Mouse (Mus musculus): ENCODE results near the gene Acot7.
"Not testable (repeated sequence)": the region's sequence is repeated elsewhere in the genome, so short reads cannot be mapped to it uniquely, and the experiment has no call there.

Gene Acot7

GRCm38 (mm10) chr4:152212531-152212930, 34.6 kb downstream of the Acot7 start:
- peak; percentile 74 for DNase-seq

DNA sequence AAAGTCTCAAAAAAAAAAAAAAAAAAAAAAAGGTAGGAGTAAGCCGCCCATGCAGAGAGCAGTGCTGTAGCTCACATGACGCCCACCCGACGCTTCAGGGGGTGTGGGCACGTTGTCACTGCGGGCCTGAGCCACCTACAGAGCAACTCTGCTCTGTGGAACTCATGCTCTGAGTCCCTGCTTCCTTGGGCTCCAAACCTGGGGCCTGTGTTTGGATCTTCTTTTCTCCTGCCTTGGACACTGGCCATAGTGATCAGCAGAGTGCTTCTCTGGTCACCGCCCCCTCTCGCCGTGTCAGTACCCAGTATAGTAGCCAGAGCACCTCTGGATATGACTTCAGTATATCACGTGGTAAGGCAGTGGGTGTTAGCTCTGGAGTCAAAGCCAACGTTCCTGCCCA, 35.0 kb downstream of the Acot7 start:
- DNase-seq: no peak

GRCm38 (mm10) chr4:152213760-152214480, 36.0 kb downstream of the Acot7 start:
- peak; percentile 86 for DNase-seq

GRCm38 (mm10) chr4:152214871-152215415, 37.0 kb downstream of the Acot7 start:
- DNase-seq: no peak

- no peak for DNase-seq
Measured at GRCm38 (mm10) chr4:152219591-152219990, 41.7 kb downstream of the Acot7 start.

GRCm38 (mm10) chr4:152220771-152221410, 43.0 kb downstream of the Acot7 start:
- DNase-seq: no peak

DNA sequence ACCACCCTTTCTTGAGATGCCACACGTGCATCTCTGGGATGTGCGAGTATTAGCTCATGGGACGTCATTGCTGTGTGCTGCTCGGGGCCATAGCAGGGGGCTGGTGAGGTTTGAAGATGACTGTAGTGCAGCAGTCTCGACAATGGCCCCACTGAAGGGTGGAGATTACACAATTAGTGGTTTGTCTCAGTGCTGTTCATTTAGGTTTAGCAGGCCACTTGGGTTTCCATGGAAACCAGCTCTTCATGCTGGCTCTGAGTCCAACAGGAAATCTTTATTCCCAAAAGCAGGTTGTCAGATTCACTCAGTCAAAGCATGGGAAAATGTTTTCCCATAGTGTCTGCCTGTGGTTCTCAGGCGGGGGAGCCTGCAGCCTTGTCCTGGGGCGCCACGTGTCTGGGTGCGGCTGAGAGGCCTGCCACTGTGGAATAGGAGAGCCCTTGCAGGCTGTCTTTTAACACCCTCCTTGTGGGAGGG, 43.5 kb downstream of the Acot7 start:
- DNase-seq: no peak

DNA sequence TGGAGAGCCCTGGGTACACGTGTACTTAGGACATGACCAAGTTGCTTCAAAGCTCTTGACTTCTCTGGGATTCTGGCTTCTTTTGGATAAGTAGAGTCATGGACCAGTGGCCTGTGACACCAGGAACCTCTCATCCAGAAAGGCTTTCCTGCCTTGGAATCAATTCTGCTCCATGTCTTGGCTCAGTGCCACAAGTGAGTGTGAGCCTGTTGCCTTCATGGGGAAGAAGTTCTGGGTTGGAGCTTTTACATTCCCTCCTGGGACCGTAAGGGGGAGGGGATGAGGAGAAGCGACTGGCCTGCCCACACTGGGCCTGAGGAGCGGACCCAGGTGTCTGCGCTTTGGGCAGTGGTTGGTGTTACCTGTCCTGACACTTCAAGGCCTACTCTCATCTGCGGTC, 44.2 kb downstream of the Acot7 start:
- no peak for DNase-seq

GRCm38 (mm10) chr4:152222513-152222912, 44.6 kb downstream of the Acot7 start:
- DNase-seq: no peak

DNA sequence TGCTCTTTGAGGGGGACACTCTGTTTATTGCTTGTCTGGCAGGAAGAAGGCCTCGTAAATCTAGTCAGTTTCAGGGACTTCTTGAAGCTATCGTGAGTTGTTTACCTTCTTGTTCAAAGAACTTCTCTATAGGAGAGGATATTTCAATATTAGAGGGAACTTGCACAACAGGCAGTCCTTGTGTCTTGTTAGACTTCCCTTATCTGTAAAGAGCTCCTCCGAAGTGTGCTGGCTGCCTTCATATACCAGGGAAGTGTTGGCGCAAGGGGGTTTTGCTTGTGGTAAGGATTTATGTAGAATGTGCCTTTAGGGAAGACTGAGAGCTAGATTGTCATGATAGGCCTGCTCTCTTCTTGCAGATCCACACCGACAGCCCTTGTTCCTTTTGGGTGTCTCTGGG, 46.2 kb downstream of the Acot7 start:
- DNase-seq: no peak

DNA sequence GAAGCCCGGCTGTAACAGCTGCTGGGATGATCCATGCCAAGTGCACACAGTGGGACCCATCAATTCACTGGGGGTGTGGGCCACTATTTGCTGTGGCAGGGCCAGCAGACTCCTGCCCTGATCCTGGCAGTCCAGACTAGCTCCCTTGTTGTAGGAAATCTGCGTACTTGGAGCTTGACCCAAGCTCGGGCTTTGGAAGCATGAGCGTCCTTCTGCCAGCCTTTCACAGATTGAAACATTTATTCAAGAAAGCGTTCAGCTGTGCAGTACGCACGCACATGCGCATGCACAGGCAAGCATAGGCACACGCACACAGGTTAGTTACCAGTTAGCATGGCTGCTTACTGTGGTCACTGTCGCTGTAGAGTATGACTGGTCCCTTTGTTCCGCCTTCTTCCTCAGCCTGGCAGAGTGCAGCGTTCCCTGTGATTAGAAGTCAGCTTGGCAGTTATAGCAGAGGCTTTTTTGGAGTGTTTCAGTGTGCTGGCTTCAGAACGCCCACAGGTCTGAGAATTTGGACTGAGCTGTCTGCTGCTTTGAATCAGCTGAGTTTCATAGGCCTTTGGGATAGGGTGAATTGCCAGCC, 49.1 kb downstream of the Acot7 start:
- no peak for DNase-seq

- no peak for DNase-seq
Measured at GRCm38 (mm10) chr4:152227749-152228527, 50.0 kb downstream of the Acot7 start.

DNA sequence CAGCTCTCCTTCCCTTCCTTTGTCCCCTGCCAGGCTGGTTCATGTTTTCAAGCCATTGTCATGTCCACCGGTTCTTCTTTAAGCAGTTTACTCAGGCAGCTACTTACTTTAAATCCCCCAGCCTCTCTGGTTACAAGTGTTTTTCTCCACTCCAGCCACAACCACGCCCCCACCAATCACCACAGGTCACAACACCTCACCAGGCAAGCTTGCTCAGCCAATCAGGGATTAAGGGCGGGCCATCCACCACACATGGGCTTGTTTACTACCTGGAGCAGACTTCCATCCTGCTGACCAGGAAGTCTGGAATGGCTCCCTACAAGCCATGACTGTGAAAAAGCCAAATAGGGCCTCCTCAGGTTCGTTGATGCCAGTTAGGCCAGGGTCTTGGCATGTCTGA, 52.4 kb downstream of the Acot7 start:
- DNase-seq: not testable (repeated sequence)

DNA sequence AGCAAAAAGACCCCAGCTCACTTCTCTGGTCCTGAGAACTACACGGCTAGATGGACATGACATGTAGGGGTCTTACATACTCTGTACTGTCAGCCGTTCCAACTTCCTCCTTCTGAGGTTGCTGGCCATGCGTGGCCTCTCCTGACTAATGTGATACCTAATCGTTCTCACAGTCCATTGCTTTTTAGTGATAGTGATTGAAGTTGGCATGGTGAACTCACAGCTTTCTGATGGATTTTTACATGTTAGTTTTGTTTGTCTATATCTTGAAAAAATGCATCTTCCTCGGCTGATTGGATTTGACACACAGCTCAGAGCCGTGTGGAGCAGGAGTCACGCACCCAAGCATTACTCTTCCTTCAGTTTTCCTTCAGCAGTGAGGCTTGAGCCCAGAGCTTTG, 53.4 kb downstream of the Acot7 start:
- DNase-seq: no peak

- no peak for DNase-seq
Measured at GRCm38 (mm10) chr4:152232411-152232903, 54.5 kb downstream of the Acot7 start.

DNA sequence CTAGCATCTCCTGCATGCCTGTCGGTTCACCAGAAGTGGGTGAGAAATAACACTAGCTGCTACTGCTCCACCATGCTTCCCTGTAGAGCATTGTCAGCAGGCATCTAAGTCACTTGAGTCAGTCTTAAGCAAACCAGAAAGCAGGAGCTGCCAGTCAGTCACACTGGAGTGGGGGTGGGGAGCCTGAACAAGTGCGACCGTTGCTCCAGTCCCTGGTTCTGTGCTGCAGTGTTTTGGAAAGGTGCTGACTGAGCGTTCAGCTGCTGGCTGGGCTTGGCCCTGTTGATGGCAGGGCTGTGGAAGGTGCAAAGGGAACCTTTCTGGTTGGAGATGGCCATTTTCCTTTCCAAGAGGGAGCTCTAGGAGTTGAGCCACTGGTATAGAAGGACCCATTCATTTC, 62.0 kb downstream of the Acot7 start:
- no peak for DNase-seq

DNA sequence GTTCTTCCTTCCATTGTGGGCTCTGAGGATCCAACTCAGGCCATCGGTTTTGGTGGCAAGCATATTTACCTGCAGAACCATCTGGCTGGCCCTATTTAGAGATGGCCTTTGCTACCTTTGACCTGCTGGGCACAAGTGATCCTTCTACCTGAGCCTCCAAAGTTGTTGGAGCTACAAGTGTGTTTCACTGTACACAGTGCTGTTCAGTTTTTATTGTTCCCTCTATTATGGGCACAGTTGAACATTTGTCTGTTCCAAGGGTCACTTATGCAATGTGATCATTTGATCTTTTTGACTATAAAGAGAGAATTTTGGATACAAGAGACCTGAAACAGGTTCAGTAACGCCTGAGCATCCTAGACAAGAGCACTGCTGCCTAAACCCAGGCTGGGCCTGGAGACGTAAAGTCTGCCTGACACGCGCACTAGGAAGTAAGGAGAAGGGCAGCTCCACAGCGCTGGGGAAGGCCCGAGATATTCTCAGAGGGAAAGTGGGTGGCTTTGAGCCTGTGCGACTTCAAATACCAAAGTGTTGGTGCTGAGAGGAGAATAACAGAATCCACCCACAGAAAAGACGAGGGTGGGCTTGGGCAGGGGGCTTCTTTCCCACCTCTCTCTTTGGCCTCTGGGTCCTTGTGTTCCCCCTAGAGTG, 65.4 kb downstream of the Acot7 start:
- DNase-seq: no peak

DNA sequence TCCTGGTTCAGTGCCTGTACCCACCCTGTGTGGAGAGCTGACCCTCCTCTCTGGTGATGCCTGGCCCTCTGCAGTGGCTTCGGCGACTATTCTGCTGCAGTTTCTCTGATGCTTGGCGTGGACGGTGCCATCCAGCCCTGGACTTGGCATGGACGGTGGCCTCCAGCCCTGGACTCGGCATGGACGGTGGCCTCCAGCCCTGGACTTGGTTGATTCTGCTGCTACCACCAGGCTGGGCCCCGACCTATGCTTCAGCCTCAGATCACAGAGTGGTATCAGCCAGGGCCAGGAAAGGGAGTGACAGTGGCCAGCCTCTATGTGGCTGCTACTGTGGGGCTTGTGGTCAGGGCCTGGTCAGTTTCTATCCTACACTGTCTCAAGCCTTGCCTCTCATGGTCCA, 66.0 kb downstream of the Acot7 start:
- no peak for DNase-seq

GRCm38 (mm10) chr4:152244545-152245522, 66.9 kb downstream of the Acot7 start:
- no peak for DNase-seq

- no peak for DNase-seq
Measured at GRCm38 (mm10) chr4:152246011-152246410, 68.1 kb downstream of the Acot7 start.

GRCm38 (mm10) chr4:152247195-152247594, 69.3 kb downstream of the Acot7 start:
- peak; percentile 30 for DNase-seq

Data from thymus, postnatal 25 days (tissue).